Mouse (Mus musculus): ENCODE measurements around the gene Nlrp4b. TPM values are rescaled to one million over a fixed set of nuclear protein-coding genes. Genes with fewer than 3 reads are reported as not detected.
"Not testable (repeated sequence)": the region's sequence is repeated elsewhere in the genome, so short reads cannot be mapped to it uniquely, and the experiment has no call there.

Nlrp4b gene
- polyA plus RNA-seq (2015; fragmentation: Nextera tagmentation; extraction: Ambion mirVana), result not detected in 2 replicates

GRCm38 (mm10) chr7:10687489-10687888 is at the start of gene Nlrp4b:
Nlrp4b (plus strand) TSS chr7:10687789.
- 90% methylated on average over 1 of the region's 1 CpGs for WGBS
- ATAC-seq (ENCODE audit: low FRiP score, low read depth), result no peak
- Histone ChIP-seq H3K36me3 (no peaks in the 10 kb centered on the region), H3K4me1 (no peaks in the 10 kb centered on the region), H3K27ac (no peak within 1 kb of the TSS), H3K27me3 (no peaks in the 10 kb centered on the region), H3K9me3 (peaks cover 8% of the 10 kb centered on the region; the same call in 1 of the 2 replicates), H3K4me2 (replicated peaks) (no peak within 1 kb of the TSS), H3K4me3 (no peak within 1 kb of the TSS), H3K9ac (no peak within 1 kb of the TSS)

- Histone ChIP-seq H3K4me3 (no peak within 1 kb of the TSS), H3K9ac (no peak within 1 kb of the TSS), H3K9me3 (peaks cover 22% of the 10 kb centered on the region; the same call in 1 of the 2 replicates), H3K4me2 (replicated peaks) (no peak within 1 kb of the TSS), H3K27ac (no peak within 1 kb of the TSS), H3K36me3 (no peaks in the 10 kb centered on the region), H3K4me1 (no peaks in the 10 kb centered on the region), H3K27me3 (no peaks in the 10 kb centered on the region)
- no peak for ATAC-seq (ENCODE audit: low FRiP score, low read depth)
Measured at GRCm38 (mm10) chr7:10754264-10754663, 66.7 kb downstream of the Nlrp4b start, which contains the start of gene Vmn1r71. Vmn1r71 (minus strand) TSS chr7:10754364.

GRCm38 (mm10) chr7:10757551-10757950 is 70.0 kb downstream of the Nlrp4b start:
- not testable (repeated sequence) for H3K9ac ChIP-seq; H3K27ac ChIP-seq; H3K36me3 ChIP-seq; H3K4me3 ChIP-seq; H3K4me1 ChIP-seq; H3K27me3 ChIP-seq; ATAC-seq (ENCODE audit: low FRiP score, low read depth); H3K4me2 ChIP-seq (replicated peaks)
- H3K9me3 ChIP-seq, result peaks cover 22% of the 10 kb centered on the region; the same call in 1 of the 2 replicates

Other genes starting within 250 kb of the Nlrp4b start
- not detected in 2 replicates for gene Vmn1r67, start 244.5 kb upstream of the Nlrp4b start, polyA plus RNA-seq (2015; fragmentation: Nextera tagmentation; extraction: Ambion mirVana)
- 22.4 and 22.7 TPM in 2 replicates for gene Zik1, start 192.4 kb upstream of the Nlrp4b start, polyA plus RNA-seq (2015; fragmentation: Nextera tagmentation; extraction: Ambion mirVana)
- gene Vmn1r68, start 129.3 kb upstream of the Nlrp4b start, polyA plus RNA-seq (2015; fragmentation: Nextera tagmentation; extraction: Ambion mirVana), result not detected in 2 replicates
- gene Vmn1r69, start 74.1 kb upstream of the Nlrp4b start, polyA plus RNA-seq (2015; fragmentation: Nextera tagmentation; extraction: Ambion mirVana), result not detected in 2 replicates
- not detected in 2 replicates for gene Vmn1r70, start 56.3 kb upstream of the Nlrp4b start, polyA plus RNA-seq (2015; fragmentation: Nextera tagmentation; extraction: Ambion mirVana)
- gene Vmn1r71, start 66.6 kb downstream of the Nlrp4b start, polyA plus RNA-seq (2015; fragmentation: Nextera tagmentation; extraction: Ambion mirVana), result not detected in 2 replicates
- gene Zscan4b, start 217.3 kb downstream of the Nlrp4b start, polyA plus RNA-seq (2015; fragmentation: Nextera tagmentation; extraction: Ambion mirVana), result not detected in 2 replicates